Mouse (Mus musculus) kidney, adult 9 months (tissue): ENCODE results near the gene Klf16.
"Not testable (repeated sequence)": the region's sequence is repeated elsewhere in the genome, so short reads cannot be mapped to it uniquely, and the experiment has no call there.

Experiments
- DNase-seq: peaks from one replicate; pipeline ENCODE4 v3.0.0; 2022

Gene Klf16

DNA sequence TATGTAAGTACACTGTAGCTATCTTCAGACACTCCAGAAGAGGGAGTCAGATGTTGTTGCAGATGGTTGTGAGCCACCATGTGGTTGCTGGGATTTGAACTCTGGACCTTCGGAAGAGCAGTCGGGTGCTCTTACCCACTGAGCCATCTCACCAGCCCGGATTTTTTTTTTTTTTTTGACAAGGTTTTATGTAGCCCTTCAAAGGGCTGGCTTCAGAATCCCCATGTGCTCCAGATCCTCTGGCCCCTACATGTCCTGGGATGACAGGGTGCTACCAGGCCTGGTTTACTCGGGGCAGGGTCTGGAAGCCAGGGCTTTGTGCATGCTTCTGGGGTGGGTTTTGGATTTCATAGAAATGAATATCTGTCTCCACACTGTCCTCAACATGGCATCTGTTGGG lies 28.6 kb upstream of the Klf16 start, which contains the start of gene Gm49322:
Gene Gm49322 (plus strand): TSS at position 301 of the 400 bp plus-strand sequence.
- DNase-seq: not testable (repeated sequence)

DNA sequence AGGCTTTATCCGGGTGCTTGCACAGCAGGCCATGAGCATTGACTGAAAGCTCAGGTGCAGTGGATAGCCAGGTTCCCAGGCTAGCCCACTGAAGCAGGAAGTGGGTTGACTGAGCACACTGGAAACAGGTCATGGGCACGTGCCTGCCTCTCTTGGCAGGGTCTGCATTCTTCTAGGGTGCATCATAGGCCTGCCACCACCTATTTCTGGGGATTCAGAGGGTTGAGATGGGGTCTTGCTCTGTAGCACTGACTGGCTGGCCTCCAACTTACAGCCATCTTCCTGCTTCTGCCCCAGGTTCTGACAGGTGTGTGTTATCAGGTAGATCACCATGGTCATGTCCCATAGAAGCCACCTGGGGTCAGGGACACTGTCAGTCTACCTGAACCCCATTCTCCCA lies 27.9 kb upstream of the Klf16 start:
- no peak for DNase-seq

DNA sequence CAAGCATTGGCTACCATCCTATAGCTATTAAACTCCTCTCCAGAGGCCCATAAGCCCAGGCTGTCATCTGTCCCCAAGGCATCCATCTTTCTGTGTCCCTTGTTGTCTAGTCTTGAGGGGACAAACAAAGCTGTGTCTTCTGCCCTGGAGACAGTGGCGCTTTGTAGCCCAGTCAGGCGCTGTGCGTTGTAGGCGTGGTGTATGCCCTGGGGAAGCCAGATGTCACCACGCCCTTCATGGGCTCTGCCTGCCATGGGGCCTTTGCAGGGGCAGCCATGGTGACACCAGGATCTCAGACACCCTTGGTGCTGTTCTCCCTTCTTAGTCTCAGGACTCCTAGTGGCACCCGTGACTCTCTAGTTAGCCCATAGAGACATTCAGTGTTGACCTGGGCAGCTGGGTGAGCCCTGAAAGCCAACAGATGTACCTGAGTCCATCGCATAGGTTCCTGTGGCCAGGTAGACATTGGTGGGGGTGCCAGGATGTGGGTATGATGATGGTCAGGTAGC lies 26.9 kb upstream of the Klf16 start:
- no peak for DNase-seq

DNA sequence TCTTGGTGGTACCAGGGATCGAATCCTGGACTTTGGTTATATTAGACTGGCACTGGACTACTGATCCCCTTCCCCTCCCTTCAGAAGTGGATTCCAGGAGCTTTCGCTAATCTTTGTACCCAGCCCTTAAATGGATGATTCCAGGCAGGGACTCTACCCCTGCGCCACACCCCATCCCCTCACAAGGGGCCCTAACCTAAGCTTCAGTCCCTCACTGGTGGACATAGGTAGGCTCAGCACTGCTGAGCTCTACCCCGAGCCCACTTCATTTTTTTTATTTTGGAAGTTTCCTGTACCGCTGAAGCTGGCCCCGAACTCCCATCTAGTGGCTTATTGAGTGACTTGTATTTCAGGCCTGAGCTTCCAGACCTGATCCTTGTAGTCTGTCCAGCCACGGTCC lies 26.2 kb upstream of the Klf16 start:
- DNase-seq: no peak

DNA sequence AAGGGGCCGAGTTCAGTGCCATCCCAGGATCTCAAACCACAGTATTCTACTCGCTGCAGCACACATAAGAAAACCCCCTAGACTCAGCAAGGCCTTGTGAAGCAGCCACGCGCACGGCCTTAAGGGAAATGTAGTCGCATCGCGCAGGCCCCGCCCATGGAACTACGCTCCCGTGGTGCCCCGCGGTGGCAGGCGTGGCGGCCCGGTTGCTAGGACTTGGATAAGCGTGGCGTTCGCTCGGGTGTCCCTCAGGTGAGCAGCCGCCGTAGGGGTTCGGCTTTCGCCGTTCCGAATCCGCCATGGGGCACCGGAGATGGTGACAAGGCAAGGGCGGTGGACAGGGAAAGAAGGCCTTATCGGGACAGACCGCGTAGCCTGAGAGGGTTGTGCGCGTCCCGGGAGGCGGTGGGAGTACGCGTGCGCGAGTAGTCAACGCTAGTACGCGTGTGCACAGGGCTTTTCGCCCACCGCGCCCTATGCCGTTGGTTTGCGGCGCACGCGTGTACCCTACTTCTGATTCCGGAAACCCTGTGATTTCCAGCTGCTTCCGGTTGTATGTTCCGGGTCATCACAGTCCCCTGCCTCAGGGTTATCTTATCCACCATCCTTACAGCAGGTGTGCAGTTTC lies 25.7 kb upstream of the Klf16 start, which contains the start of the genes Scamp4 and Adat3:
Gene Scamp4 (plus strand): TSS at position 175 of the 628 bp plus-strand sequence.
Gene Adat3 (plus strand): TSS at position 183 of the 628 bp plus-strand sequence.
- peak; percentile 96 for DNase-seq

DNA sequence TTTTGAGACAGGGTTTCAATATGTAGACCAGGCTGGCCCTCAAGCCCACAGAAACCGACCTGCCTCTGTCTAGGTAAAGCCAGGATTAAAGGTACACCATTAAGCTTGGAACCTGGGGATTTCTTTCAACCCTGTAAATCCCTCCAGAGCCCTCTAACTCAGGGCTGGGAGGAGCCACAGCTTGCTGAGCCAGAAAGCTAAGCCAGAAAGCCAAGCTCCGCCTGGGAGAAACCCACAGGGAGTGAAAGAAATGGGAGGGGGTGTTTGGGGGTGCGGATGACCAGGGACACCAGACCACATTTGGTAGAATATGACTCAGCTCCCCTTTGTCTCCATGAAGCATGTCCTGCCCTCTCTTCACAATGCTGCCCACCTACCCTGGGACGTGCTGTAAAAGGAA lies 19.2 kb upstream of the Klf16 start:
- no peak for DNase-seq

DNA sequence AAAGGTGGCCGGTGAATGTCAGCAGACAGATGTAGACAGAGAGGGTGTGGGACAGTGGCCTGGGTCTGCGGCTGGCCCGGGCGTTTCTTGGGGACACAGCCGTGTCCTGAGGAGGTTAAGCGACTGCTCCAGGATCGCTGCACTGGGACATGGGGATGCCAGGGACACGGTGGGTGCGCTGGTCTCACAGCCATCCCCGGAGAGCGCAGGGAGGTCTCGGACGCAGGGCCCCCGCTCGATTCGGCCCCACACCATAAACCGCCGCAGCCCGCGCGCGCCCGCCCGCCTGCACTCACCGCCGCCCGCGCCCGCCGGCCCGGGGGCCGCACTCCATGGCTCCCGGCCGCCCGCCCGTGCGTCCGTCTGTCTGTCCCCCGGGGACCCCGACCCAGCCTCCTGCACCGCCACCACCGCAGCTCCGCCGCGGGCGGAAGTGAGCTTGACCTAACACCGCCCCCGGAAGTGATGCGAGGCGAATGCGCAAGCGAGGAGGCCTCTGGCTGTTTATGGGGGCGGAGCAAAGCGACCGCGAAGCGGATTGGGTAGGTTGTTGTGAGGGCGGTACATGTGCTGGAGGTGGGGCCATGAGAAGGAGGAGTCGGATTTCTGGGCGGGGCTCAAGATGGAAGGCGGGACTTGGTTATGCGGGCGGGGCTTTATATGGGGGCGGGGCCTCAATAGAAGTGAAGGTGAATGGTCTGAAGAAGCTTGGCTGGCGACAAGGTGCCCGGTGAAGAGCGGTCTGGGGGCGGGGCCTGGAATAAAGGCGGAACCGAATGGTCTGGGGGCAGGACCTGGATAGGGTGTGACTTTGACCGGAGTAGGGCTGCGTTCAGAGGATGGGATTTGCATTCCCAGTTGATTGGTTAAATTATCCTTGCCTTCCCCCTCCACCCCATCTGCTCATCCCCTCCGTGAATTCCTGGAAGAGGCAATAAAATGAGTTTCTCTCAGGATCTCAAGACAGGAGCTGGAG lies 13.0 kb upstream of the Klf16 start, which contains the start of gene Abhd17a:
Gene Abhd17a (minus strand): TSS at position 463 of the 976 bp plus-strand sequence.
- peak; percentile 98 for DNase-seq

DNA sequence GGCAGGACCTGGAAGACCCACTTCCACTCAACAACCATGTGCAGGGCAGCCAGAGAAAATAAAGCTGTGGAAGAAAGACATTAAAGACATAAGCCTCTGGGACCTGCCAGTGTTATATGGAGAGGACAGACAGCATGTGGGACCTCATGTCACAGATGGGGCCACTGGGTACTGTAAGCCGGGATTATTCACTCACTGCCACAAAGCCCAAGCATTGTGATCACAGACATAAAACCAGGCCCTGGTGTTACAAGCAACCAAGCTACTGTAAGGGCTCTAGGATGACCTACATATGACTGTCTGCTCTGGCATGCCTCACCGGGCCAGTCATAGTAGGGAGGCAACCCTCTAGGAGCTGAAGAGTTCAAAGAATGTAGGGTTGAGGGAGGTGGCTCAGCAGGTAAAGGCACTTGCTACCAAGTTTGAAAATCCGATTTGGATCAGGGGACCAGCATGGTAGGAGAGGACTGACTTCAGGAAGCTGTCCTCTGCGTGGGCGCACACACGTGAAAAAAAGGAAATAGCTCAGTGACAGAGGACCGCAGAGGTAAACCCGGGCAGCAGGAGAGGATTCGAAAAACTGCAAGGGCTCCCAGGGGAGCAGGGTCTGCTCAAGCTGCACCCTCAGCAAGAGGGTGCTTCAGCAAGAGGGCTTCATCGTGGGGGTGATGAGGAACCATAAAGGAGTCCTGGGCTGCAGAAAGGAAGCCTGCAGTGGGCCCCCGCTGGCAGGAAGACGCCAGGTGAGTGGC lies 12.2 kb upstream of the Klf16 start:
- DNase-seq: no peak

DNA sequence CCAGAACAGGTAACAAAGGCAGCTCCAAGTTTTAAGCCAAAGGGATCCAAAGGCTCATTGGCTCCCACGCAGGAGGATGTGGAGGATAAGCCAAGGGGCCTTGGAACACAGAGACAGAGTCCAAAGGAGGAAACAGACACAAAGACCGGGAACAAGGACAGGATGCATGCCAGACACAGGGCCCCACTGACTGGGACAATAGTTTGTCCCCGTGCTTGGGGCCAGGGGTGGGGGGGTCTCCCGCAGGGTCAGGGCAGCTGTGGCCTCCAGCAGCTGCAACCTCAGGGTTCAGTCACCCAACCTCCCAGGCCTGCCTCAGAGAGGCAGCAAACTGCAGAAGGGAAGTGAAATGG lies 10.2 kb upstream of the Klf16 start:
- peak; percentile 69 for DNase-seq

DNA sequence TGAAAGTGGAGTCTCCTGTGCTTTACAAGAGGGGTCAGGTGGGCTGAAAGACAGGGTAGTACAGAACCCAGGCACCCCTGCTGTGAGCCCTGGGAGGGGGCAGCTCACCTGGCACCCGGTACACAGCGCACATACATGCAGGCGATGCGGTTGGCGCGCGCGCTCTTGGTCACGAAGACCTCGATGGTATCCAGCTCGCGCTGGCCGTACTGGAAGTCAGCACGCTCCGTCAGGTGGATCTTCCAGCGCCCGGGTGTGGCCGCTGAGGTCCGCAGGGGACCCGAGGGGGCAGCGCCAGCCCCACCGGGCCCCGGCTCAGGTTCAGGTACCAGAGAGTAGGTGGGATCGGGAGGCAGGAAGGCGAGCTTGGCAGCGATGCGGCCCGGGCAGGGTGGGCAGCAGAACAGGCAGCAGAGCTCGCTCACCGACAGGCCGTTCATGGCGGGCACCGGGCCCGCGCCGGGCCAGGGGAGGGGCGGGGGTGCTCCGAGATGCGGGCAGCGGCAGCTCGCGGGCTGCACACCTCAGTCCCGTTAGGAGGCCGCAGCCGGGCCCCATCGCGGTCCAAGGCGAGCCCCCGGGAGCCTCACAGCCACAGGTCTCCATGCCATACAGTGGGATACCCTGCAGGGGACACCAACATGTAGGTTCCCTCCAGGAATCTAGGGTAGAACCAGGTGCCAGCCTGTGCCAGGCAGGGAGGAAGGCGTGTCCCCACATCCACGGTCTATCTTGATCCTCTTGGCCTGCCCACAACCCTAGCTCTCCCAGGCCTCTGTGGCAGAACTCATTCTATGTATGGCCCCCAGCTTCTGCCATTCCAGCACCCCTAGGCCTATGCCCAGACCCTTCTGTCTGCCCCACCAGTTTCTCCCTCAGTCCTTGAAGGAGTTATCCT lies 9.5 kb upstream of the Klf16 start:
- no peak for DNase-seq

DNA sequence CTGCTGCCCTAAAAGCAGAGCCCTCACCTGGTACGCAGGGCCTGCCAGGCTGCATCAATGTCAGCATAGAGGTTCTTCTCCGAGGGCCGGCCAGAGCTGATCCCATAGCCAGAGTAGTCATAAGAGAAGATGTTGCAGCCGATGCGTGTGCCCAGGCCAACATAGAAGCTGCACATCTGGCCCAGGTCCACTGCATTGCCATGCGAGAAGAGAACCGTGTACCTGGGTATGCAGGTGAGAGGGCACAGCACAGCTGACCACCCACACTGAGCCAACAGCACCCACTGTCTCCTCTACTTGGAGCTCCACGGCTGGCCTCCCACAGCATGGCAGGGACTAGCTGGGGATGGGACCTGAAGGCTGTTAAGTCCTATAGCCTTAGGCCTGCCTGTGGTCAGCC lies 8.5 kb upstream of the Klf16 start:
- no peak for DNase-seq

DNA sequence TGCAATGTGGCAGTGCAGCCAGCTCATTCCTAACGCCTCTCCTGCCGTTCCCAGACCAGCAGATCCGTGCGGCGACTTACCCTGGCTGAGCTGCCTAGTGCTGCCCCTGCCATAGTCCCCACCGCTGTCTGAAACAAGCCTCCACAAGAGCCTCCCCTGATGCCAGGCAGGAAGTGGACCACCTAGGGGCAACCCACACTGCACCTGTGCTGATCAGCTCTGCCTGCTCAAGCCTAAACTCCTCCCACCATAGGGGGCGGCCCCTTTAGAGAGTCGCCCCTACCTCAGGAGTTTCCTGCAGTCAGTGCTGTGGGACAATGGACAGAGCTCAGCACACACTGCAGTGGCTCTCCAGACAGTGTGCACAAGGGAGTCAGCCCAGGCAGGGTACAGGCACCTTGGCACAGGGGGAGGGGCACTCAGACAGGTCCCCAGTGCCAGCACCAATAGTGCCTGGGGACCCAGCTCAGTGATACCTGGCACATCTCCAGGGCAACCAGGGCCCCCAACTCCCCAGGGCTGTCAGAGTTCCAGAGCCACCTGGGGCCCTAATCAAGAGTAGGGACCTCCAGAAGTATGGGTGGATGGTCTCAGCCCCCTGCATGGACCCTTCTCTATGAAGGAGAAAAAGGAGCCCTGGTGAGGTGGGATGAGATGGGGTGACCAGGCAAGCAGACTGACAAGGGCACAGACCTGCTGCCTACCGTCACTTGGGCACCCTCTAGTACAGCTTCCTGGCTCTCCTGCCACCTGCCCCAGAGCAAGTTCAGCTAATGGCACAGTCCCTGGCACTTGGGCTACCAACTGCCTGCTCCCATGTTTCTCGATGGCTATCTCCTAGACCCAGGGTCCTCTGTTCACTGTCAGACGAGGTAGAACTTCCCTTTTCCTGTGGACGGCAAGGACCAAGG lies 7.8 kb upstream of the Klf16 start:
- DNase-seq: no peak

DNA sequence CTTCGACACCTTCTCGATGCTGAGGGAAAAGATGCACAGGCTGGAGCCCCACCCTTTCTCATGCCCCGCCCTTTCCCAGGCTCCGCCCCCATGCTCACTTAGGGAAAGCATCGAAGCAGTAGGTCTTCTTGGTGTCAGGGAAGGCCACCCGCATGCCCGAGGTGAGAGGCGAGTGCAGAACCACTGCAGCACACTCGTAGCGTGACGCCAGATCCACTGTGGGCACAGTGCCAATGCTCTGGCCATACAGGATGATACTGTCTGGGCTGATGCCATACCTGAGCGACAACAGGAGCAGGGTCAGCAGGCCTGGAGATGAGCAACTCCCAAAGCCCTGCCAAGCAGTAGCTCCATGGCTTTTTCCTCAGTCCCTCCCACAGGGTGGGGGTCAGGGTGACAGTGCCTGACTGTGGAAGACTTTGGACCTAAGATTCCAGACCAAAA lies 6.9 kb upstream of the Klf16 start:
- peak; percentile 86 for DNase-seq

DNA sequence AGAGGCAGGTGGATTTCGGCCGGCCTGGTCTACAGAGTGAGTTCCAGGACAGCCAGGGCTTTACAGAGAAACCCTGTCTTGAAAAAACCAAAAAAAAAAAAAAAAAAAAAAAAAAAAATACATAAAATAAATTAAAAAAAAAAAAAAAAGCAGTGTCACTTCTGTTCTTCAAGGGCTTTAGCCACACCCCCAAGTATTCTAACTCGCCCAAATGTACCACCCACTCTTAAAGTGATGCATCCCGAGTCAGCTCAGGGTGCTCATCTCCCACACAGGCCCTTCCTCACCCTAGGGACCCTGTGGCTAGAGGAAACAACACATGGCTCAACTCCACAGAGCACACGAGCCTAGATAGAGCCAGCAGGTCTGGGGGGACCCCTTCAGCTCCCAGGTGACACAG lies 5.9 kb upstream of the Klf16 start:
- no peak for DNase-seq

DNA sequence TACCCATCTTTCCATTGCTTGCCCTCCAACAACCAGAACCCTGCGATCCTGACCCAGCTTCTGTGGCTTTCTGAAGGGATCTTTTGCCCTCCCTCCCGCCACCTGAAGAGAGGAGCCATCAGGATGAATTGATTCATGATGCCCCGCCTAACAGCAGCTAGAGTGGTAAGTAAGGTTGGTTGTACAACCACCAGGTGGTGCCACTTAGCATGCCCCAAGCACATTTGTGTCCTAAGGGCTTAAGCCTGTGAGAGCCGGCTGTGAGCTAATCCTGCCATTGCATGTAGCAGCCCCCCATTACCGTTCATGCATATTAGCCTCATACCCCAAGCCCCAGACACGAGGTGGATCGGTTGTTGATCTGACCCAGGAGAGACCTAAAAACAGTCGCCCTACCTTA lies 1.8 kb upstream of the Klf16 start:
- DNase-seq: peak; percentile 81

DNA sequence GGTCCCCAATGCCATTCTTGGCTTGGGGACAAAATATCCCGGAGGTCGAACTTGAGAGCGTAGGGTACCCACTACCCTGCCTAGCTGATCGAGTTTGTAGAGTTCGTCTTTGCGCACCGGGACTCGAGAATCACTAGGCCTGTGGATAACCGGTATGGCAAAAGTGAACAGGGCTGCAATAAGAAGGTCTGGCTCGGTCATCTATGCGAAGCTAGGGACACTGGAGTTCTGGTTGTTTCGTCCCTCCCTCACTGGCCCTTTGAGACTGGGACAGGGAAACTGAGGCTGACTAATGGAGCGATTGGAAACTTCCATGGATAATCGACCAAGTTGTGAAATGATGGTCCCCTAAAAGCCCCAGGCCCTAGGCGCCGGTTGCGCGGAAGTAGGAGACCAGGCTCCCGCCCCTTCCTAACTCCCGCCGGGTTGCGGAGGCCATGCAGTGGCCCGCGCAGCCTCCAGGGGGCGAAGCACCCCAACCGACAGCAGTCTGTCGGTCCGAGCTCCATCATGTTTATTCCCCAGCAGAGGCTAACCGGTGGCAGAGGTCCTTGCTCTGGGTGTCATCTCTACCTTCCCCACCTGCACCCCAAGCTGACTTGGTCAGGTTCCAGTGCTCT lies 1.1 kb upstream of the Klf16 start:
- peak; percentile 89 for DNase-seq

DNA sequence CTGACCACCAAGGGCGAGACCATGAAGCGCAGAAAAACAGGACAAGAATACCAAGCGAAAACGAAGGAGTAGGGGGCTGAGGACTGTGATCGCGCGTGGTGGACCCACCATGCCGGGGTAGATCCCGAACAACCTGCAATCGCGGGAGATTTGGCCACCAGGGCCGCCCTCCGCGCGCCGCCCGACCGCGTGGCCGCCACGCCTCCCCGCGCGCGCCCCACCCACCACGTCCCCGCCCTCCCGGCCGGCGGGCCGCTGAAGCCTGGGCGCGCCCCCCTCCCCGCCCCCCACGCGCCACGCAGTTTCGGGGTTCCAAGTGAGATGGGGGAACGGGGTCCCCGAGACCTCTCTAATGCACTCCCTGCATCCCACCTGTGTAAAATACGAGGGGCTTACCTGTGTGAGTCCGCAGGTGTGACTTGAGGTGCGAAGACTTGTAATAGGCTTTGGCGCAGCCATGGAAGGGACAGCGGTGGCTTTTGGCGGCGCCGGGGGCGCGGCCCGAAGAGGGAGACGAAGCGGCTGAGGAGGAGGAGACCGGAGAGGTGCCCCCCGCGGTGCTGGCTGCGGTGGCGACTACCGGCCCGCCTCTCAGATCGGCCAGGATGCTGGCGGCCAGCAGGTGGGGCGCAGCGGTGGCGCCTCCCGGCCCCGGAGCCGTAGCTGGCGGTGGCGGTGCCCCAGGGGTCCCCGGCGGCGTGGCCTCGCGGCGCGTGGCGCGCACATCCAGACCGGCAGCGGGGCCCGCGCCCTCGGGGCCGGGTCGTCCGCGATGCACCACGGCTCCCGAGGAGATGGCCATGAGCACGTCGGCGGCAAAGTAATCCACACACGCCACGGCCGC lies 548 bp downstream of the Klf16 start:
- DNase-seq: peak; percentile 57

DNA sequence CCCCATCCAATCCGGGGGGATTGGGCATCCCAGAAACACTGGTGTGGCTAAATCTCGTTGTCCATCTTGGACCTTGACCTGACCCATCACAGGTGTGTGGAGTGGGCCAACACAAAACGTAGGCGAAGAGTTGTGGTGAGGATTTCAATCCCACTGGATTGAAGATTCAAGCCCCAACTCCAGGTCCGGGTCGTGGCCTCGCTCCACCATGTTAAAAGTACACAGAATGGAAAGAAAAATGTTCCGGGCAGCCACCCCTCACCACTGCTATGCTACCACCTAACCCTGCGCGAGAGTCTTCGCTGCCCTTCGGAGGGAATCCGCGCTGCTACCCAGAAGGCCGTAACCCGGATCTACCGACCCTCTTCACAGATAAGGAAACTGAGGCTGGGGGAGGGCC lies 1.2 kb downstream of the Klf16 start:
- DNase-seq: no peak

DNA sequence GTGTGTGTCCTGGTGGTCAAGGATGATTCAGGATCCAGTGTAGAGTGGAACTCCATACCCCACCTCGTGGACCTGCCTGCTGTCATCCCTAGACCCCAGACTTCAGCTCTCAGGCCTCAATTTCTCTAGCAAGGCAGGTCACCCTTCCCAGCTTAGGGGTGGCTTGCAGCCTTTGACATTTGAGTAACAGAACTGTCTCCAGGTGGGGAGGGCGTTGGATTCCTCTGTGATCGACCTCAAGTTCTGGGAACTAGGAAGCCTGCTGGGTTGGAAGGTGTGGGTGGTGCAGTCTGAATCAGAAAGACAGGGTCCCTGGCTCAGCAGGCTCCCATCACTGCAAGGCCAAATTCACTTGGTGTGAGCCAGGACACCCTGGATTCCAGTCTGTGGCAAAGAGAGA lies 2.2 kb downstream of the Klf16 start:
- no peak for DNase-seq
